Mouse (Mus musculus) intestine, postnatal 0 days (tissue): ENCODE measurements around the gene Cby1. TPM values are rescaled to one million over a fixed set of nuclear protein-coding genes. Genes with fewer than 3 reads are reported as not detected.

Experiments used
- ATAC-seq: fragments of 200-750 bp; cut with Nextera tagmentation; 2 replicates; pipeline ENCODE4 v1.8.0; 2017; ENCODE audit warnings: mild to moderate bottlenecking, moderate TSS enrichment, moderate library complexity
- H3K27ac ChIP-seq: fragments of 300-500 bp; sonication (generic); 2 replicates; pipeline ENCODE4 v1.5.1; 2014; ENCODE audit warnings: mild to moderate bottlenecking, low read depth, low read length, moderate library complexity
- H3K27me3 ChIP-seq: fragments of 300-500 bp; sonication (generic); replicated peaks from 2 replicates; pipeline ENCODE4 v1.6.1; 2014; ENCODE audit warnings: low read length, mixed read lengths; ENCODE audit not compliant: control insufficient read depth, insufficient read depth
- H3K36me3 ChIP-seq: fragments of 300-500 bp; sonication (generic); 2 replicates; pipeline ENCODE4 v1.6.1; 2014; ENCODE audit warnings: mild to moderate bottlenecking, moderate library complexity; ENCODE audit not compliant: control insufficient read depth, insufficient read depth
- H3K4me1 ChIP-seq: fragments of 300-500 bp; sonication (generic); replicated peaks from 2 replicates; pipeline ENCODE4 v1.6.1; 2014; ENCODE audit warnings: antibody characterized with exemption, low read length, mixed read lengths; ENCODE audit not compliant: control insufficient read depth, insufficient read depth
- H3K4me2 ChIP-seq: fragments of 300-500 bp; sonication (generic); replicated peaks from 2 replicates; pipeline ENCODE4 v1.6.1; 2014; ENCODE audit warnings: low read depth, mild to moderate bottlenecking, moderate library complexity
- H3K4me3 ChIP-seq: fragments of 300-500 bp; sonication (generic); 2 replicates; pipeline ENCODE4 v1.5.1; 2014; ENCODE audit warnings: low read depth, low read length
- H3K9ac ChIP-seq: fragments of 300-500 bp; sonication (generic); 2 replicates; pipeline ENCODE4 v1.6.1; 2014; ENCODE audit warnings: mild to moderate bottlenecking, low read depth, low read length
- H3K9me3 ChIP-seq: fragments of 300-500 bp; sonication (generic); 2 replicates; pipeline ENCODE4 v1.6.1; 2016; ENCODE audit warnings: mixed run types; ENCODE audit not compliant: control insufficient read depth
- CTCF ChIP-seq: sonication (generic); IDR thresholded peaks from 2 replicates; pipeline ENCODE4 v1.5.1; 2016; ENCODE audit warnings: low read depth, mild to moderate bottlenecking, control low read depth, antibody characterized with exemption, moderate library complexity
- WGBS: fragments of 180-500 bp; shearing (Covaris S2); extraction: QIAGEN DNeasy Blood & Tissue Kit; methylation state at CpG from one replicate; pipeline ENCODE4 v1.1.7; 2014; 5-methylcytosine and 5-hydroxymethylcytosine counted together
- polyA plus RNA-seq: library from polyadenylated mRNA; unstranded; fragments of >200 nt; fragmentation: Nextera tagmentation; extraction: Ambion mirVana; gene quantifications from 2 replicates; pipeline ENCODE4 v1.2.1, GENCODE M21; 2015

The Cby1 gene
- polyA plus RNA-seq, 1 experiment from 2014 or later, result 23.1 TPM

GRCm38 (mm10) chr15:79692334-79692733 is 33.3 kb downstream of the Cby1 start:
- no peak for TF ChIP-seq CTCF
- no peak overlapping the region for H3K4me3 ChIP-seq
- H3K27me3 ChIP-seq, result no peaks in the 10 kb centered on the region
- peaks cover 4% of the 10 kb centered on the region; the same call in 1 of the 2 replicates for H3K36me3 ChIP-seq
- no peak overlapping the region for H3K27ac ChIP-seq
- no peak overlapping the region for H3K9ac ChIP-seq
- H3K9me3 ChIP-seq, result no peaks in the 10 kb centered on the region
- ATAC-seq, result no peak
- peaks cover 7% of the 10 kb centered on the region for H3K4me1 ChIP-seq
- 0 out of 2 replicates have a peak overlapping the region, but pooled peaks have one; percentile 96 for H3K4me2 ChIP-seq
- 36% methylated on average over 5 of the region's 5 CpGs for WGBS

- Histone ChIP-seq H3K4me3 (no peak overlapping the region), H3K9ac (no peak overlapping the region), H3K27ac (no peak overlapping the region), H3K4me1 (peaks cover 7% of the 10 kb centered on the region), H3K4me2 (no peak overlapping the region), H3K27me3 (no peaks in the 10 kb centered on the region), H3K36me3 (peaks cover 4% of the 10 kb centered on the region; the same call in 1 of the 2 replicates), H3K9me3 (no peaks in the 10 kb centered on the region)
- ATAC-seq, result no peak
- no peak for TF ChIP-seq CTCF
- 70% methylated on average over 11 of the region's 11 CpGs for WGBS
Measured at GRCm38 (mm10) chr15:79693740-79694139, 34.7 kb downstream of the Cby1 start.

- Histone ChIP-seq H3K9me3 (no peaks in the 10 kb centered on the region), H3K4me3 (no peak overlapping the region), H3K4me2 (no peak overlapping the region), H3K27me3 (no peaks in the 10 kb centered on the region), H3K27ac (no peak overlapping the region), H3K4me1 (peaks cover 7% of the 10 kb centered on the region), H3K9ac (no peak overlapping the region), H3K36me3 (peaks cover 4% of the 10 kb centered on the region; the same call in 1 of the 2 replicates)
- no peak for ATAC-seq
- no peak for TF ChIP-seq CTCF
- WGBS, result 80% methylated on average over 4 of the region's 4 CpGs
Measured at GRCm38 (mm10) chr15:79694512-79694911, 35.5 kb downstream of the Cby1 start.

GRCm38 (mm10) chr15:79695516-79695915 is 36.5 kb downstream of the Cby1 start:
- Histone ChIP-seq H3K4me3 (no peak overlapping the region), H3K27me3 (no peaks in the 10 kb centered on the region), H3K9me3 (no peaks in the 10 kb centered on the region), H3K9ac (no peak overlapping the region), H3K27ac (no peak overlapping the region), H3K4me2 (no peak overlapping the region), H3K36me3 (peaks cover 4% of the 10 kb centered on the region; the same call in 1 of the 2 replicates), H3K4me1 (peaks cover 7% of the 10 kb centered on the region; the same call in 1 of the 2 replicates)
- no peak for TF ChIP-seq CTCF
- no peak for ATAC-seq
- 41% methylated on average over 3 of the region's 3 CpGs for WGBS

GRCm38 (mm10) chr15:79696508-79696907 is 37.5 kb downstream of the Cby1 start:
- WGBS, result 94% methylated on average over 2 of the region's 2 CpGs
- no peak overlapping the region for H3K27ac ChIP-seq
- ATAC-seq, result no peak

GRCm38 (mm10) chr15:79697011-79697410 is 38.0 kb downstream of the Cby1 start:
- Histone ChIP-seq H3K9me3 (no peaks in the 10 kb centered on the region), H3K27me3 (no peaks in the 10 kb centered on the region), H3K4me1 (peaks cover 5% of the 10 kb centered on the region; the same call in 1 of the 2 replicates), H3K27ac (peak overlapping the region; percentile 7; the same call in 1 of the 2 replicates), H3K36me3 (peaks cover 4% of the 10 kb centered on the region; the same call in 1 of the 2 replicates), H3K9ac (no peak overlapping the region), H3K4me3 (no peak overlapping the region), H3K4me2 (no peak overlapping the region)
- 63% methylated on average over 6 of the region's 6 CpGs for WGBS
- peak; percentile 40; the same call in 1 of the 2 replicates for ATAC-seq
- TF ChIP-seq CTCF, result no peak

More at GRCm38 (mm10) chr15:79696508-79696907, 37.5 kb downstream of the Cby1 start:
- Histone ChIP-seq H3K4me2 (no peak overlapping the region), H3K27me3 (no peaks in the 10 kb centered on the region), H3K9ac (no peak overlapping the region), H3K4me3 (no peak overlapping the region), H3K36me3 (peaks cover 4% of the 10 kb centered on the region; the same call in 1 of the 2 replicates), H3K4me1 (peaks cover 5% of the 10 kb centered on the region; the same call in 1 of the 2 replicates), H3K9me3 (no peaks in the 10 kb centered on the region)
- no peak for TF ChIP-seq CTCF
